Mouse (Mus musculus): Measurements from ENCODE around the gene Fscn2. TPM values are rescaled to one million over a fixed set of nuclear protein-coding genes. Genes with fewer than 3 reads are reported as not detected.
"Not testable (repeated sequence)": the region's sequence is repeated elsewhere in the genome, so short reads cannot be mapped to it uniquely, and the experiment has no call there.

Fscn2 gene
- polyA plus RNA-seq, 1 experiment from 2014 or later = 0.57 TPM

DNA sequence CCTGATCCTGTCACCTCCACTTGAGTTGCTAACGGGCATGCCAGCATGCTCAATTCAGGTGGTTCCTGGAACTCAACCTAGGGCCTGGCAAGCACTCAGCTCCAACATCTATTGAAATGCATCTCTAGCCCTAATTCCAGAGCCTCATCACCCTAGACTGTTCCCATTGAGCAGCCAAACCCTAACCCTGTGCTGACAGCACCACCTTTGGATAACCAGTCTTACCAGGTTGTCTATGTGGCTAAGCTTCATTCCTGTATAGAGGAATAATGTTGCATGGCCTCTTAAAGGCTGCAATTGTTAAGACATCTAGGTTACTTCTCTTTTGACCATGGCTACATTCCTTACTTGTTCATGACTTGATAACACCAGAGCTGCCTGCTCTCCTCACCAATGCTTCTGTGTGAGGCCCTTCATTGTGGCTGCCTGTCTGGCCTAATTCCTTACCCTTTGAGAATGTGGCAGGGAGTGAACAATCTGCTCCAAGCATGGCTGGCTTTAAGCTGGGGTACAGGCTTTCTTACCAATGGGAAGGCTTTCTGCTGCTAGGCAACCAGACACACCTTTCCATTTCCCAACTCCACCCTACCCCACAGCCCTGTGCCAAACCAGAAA, 16.2 kb upstream of the Fscn2 start:
- Histone ChIP-seq H3K9me3 (ENCODE audit: low read depth, low read length) (no peaks in the 10 kb centered on the region), H3K4me1 (ENCODE audit: insufficient read depth) (no peaks in the 10 kb centered on the region), H3K27me3 (ENCODE audit: insufficient read depth, low read length) (no peaks in the 10 kb centered on the region; the same call in 1 of the 2 replicates), H3K9ac (peak overlapping the region; percentile 4; the same call in 1 of the 2 replicates), H3K4me3 (ENCODE audit: low read depth, low read length) (peak overlapping the region; percentile 19), H3K4me2 (peak overlapping the region; percentile 50), H3K36me3 (ENCODE audit: insufficient read depth) (peaks cover 21% of the 10 kb centered on the region), H3K27ac (ENCODE audit: low read depth) (peak overlapping the region; percentile 61)
- no peak for TF ChIP-seq CTCF (IDR thresholded peaks at IDR 0.05; ENCODE audit: low read depth)
- DNase-seq (peak; percentile 54), ATAC-seq (ENCODE audit: insufficient read depth) (no peak)
- WGBS = 27% methylated on average over 1 of the region's 1 CpGs

DNA sequence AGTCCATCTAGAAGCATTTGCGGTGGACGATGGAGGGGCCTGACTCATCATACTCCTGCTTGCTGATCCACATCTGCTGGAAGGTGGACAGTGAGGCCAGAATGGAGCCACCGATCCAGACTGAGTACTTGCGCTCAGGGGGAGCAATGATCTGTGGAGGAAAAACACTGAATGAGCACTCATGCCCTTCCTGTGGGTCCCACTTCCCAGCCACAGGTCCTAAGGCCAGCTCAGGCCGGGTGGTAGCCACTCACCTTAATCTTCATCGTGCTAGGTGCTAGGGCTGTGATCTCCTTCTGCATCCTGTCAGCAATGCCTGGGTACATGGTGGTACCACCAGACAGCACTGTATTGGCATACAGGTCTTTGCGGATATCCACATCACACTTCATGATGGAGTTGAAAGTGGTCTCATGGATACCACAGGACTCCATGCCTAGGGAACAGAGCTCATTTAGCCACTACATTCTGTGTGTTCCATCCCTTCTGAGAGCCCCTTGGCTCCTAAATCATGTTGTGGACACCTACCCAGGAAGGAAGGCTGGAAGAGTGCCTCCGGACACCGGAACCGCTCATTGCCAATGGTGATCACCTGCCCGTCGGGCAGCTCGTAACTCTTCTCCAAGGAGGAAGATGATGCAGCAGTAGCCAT, 14.8 kb upstream of the Fscn2 start:
- not testable (repeated sequence) for ATAC-seq (ENCODE audit: insufficient read depth); H3K4me1 ChIP-seq (ENCODE audit: insufficient read depth); H3K27ac ChIP-seq (ENCODE audit: low read depth); H3K9me3 ChIP-seq (ENCODE audit: low read depth, low read length); DNase-seq; H3K27me3 ChIP-seq (ENCODE audit: insufficient read depth, low read length)
- H3K9ac ChIP-seq = peak overlapping the region; percentile 60
- WGBS = 44% methylated on average over 8 of the region's 13 CpGs
- H3K4me3 ChIP-seq (ENCODE audit: low read depth, low read length) = peak overlapping the region; percentile 52
- peaks cover 24% of the 10 kb centered on the region for H3K36me3 ChIP-seq (ENCODE audit: insufficient read depth)
- H3K4me2 ChIP-seq = peak overlapping the region; percentile 77

DNA sequence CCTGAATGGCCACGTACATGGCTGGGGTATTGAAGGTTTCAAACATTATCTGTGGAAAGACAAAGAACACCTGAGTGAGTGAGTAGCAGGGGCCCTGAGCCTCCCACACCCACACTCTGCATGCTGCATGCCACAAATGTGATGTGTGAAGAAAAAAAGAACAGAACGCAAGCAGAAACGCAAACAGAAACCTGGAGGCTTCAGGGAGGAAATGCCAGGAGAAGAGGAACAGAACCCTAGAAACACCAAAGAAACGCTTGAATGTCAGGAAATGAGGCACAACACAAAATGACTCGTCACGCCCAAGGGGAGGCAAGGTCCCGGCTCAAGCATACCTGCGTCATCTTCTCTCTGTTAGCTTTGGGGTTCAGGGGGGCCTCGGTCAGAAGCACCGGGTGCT, 14.0 kb upstream of the Fscn2 start:
- peak overlapping the region; percentile 100 for H3K4me3 ChIP-seq (ENCODE audit: low read depth, low read length)
- TF ChIP-seq CTCF (IDR thresholded peaks at IDR 0.05; ENCODE audit: low read depth) = no peak
- H3K27ac ChIP-seq (ENCODE audit: low read depth) = peak overlapping the region; percentile 100
- peaks cover 9% of the 10 kb centered on the region for H3K4me1 ChIP-seq (ENCODE audit: insufficient read depth)
- H3K27me3 ChIP-seq (ENCODE audit: insufficient read depth, low read length) = no peaks in the 10 kb centered on the region; the same call in 1 of the 2 replicates
- H3K36me3 ChIP-seq (ENCODE audit: insufficient read depth) = peaks cover 27% of the 10 kb centered on the region
- under 1% methylated on average over 9 of the region's 10 CpGs for WGBS
- DNase-seq (no peak), ATAC-seq (ENCODE audit: insufficient read depth) (no peak)
- peak overlapping the region; percentile 95 for H3K4me2 ChIP-seq
- H3K9ac ChIP-seq = peak overlapping the region; percentile 100
- no peaks in the 10 kb centered on the region for H3K9me3 ChIP-seq (ENCODE audit: low read depth, low read length)

DNA sequence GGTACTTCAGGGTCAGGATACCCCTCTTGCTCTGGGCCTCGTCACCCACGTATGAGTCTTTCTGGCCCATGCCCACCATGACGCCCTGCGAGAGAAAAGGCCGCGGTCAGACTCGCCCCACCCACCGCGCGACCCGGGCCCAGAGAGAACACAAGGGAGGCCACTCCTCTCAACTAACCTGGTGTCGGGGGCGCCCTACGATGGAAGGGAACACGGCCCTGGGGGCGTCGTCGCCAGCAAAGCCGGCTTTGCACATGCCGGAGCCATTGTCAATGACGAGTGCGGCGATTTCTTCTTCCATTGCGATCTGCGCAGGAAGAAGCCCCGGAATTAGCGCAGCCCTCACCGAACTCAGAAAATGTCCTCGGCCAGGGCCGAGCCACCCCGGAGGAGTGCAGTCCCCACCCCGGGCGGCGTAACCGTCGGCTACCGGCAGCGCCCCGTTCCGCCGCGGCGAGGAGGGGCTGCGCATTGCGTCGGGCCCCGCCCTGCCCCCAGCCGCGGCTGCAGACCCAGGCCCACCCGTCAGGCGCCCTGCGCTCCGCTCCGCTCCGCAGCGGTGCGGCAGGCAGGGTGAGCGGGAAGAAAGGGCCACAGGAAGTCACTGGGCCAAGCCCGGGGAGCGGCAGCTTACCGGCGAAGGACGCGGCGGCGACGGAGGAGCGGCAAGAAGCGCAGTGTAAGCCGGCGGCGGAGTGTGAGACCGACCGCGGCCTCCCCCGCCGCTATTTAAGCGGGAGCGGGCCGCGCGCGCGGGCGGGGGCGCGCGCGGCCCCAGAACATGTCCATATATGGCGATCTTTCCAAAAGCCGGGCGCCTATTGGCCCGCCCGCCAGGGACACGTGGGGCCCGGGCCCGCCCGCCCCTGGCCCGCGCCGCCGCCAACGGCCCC, 13.3 kb upstream of the Fscn2 start, which contains the start of gene Actg1:
TSS of gene Actg1 (minus strand) at position 752 of the 893 bp plus-strand sequence.
- Histone ChIP-seq H3K27ac (ENCODE audit: low read depth) (peak within 1 kb of the TSS; percentile 100), H3K9me3 (ENCODE audit: low read depth, low read length) (no peaks in the 10 kb centered on the region), H3K4me3 (ENCODE audit: low read depth, low read length) (peak within 1 kb of the TSS; percentile 100), H3K9ac (peak within 1 kb of the TSS; percentile 100), H3K4me2 (peak within 1 kb of the TSS; percentile 95), H3K27me3 (ENCODE audit: insufficient read depth, low read length) (no peaks in the 10 kb centered on the region; the same call in 1 of the 2 replicates), H3K36me3 (ENCODE audit: insufficient read depth) (peaks cover 27% of the 10 kb centered on the region), H3K4me1 (ENCODE audit: insufficient read depth) (peaks cover 13% of the 10 kb centered on the region)
- 3% methylated on average over 101 of the region's 103 CpGs for WGBS
- no peak for TF ChIP-seq CTCF (IDR thresholded peaks at IDR 0.05; ENCODE audit: low read depth)
- peak; percentile 97 for DNase-seq
- ATAC-seq (ENCODE audit: insufficient read depth) = peak; percentile 61

DNA sequence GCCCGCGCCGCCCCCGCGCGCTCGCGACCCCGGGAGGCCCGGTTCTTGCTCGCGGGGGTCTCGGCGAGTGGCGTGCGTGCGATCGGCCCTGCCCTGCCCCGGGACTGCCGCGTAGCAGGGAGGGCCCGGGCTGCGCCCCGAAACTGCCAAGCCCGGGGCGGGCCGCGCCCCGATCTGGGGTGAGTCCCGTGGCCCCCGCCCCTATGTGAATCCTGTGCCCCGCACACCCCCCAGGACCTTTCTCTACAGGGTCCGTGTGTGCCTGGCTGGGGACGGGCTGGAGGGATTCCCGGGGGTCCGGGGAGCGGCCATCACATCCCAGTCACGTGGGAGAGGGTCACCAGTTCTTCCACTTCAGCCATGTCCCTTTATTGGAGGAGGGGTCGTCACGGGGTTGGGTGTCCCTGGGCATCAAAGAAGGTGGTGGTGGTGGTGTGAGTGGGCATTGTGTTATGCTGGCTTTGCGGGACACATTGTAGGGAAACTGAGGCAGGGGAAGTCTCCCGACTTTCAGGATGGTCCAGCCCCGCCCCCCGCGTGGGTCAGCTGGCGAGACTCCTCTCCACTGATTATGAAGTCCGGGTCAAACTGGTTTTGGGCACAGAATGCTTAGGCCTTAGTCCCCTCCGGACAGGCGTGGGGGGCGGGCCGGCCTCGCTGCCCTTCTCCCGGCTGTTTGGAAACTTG, 12.5 kb upstream of the Fscn2 start:
- peak overlapping the region; percentile 95 for H3K4me2 ChIP-seq
- ATAC-seq (ENCODE audit: insufficient read depth) = no peak; the same call in 1 of the 2 replicates
- peak overlapping the region; percentile 100 for H3K27ac ChIP-seq (ENCODE audit: low read depth)
- H3K4me3 ChIP-seq (ENCODE audit: low read depth, low read length) = peak overlapping the region; percentile 100
- peaks cover 27% of the 10 kb centered on the region for H3K36me3 ChIP-seq (ENCODE audit: insufficient read depth)
- H3K27me3 ChIP-seq (ENCODE audit: insufficient read depth, low read length) = no peaks in the 10 kb centered on the region; the same call in 1 of the 2 replicates
- no peaks in the 10 kb centered on the region for H3K9me3 ChIP-seq (ENCODE audit: low read depth, low read length)
- WGBS = 2% methylated on average over 39 of the region's 53 CpGs
- DNase-seq = peak; percentile 74
- peak overlapping the region; percentile 100 for H3K9ac ChIP-seq
- peaks cover 15% of the 10 kb centered on the region for H3K4me1 ChIP-seq (ENCODE audit: insufficient read depth)
- TF ChIP-seq CTCF (IDR thresholded peaks at IDR 0.05; ENCODE audit: low read depth) = no peak

DNA sequence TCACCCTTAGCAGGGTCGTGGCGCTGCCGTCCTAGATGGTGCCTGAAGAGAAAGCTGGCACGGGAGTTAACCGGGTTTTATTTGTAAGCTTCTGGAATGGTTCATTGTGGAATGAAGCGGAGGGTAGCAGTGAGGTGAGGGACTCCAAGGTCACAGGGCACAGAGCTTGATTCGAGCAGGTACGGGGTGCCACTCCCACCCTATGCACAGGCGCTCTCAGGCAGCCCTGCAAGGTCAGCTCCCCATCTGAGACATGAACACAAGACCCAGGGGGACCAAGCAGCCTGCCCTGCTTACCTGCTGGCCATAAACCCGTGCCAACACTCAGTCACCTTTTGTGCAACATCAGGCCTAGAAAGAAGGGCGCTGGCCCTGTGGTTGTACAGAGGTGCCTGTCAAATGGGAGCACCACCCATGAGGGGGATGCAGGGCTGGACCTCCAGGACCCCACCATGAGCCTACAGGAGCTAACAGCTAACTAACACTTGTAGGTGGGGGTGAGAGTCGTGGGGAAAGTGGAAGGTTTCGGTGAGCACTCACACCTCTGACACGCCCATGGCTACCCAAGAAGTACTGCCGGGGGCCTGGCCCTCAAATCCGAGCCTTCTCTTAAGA, 11.9 kb upstream of the Fscn2 start:
- peak overlapping the region; percentile 100 for H3K27ac ChIP-seq (ENCODE audit: low read depth)
- no peaks in the 10 kb centered on the region for H3K9me3 ChIP-seq (ENCODE audit: low read depth, low read length)
- H3K4me2 ChIP-seq = peak overlapping the region; percentile 95
- DNase-seq (peak; percentile 71), ATAC-seq (ENCODE audit: insufficient read depth) (peak; percentile 1; the same call in 1 of the 2 replicates)
- H3K4me1 ChIP-seq (ENCODE audit: insufficient read depth) = peaks cover 15% of the 10 kb centered on the region
- no peaks in the 10 kb centered on the region; the same call in 1 of the 2 replicates for H3K27me3 ChIP-seq (ENCODE audit: insufficient read depth, low read length)
- H3K36me3 ChIP-seq (ENCODE audit: insufficient read depth) = peaks cover 27% of the 10 kb centered on the region
- WGBS = 2% methylated on average over 16 of the region's 16 CpGs
- no peak for TF ChIP-seq CTCF (IDR thresholded peaks at IDR 0.05; ENCODE audit: low read depth)
- peak overlapping the region; percentile 100 for H3K4me3 ChIP-seq (ENCODE audit: low read depth, low read length)
- peak overlapping the region; percentile 100 for H3K9ac ChIP-seq

All from lung, embryonic 14.5 days (tissue).